Mouse (Mus musculus) stomach, embryonic 14.5 days (tissue): ENCODE measurements around the gene Phc2. TPM values are rescaled to one million over a fixed set of nuclear protein-coding genes. Genes with fewer than 3 reads are reported as not detected.

Experiments used
- ATAC-seq: fragments of 200-750 bp; cut with Nextera tagmentation; 2 replicates; pipeline ENCODE4 v1.8.0; 2017; ENCODE audit warnings: low read depth, moderate TSS enrichment; ENCODE audit not compliant: insufficient number of reproducible peaks, insufficient read depth, low FRiP score
- H3K27ac ChIP-seq: fragments of 300-500 bp; sonication (generic); 2 replicates; pipeline ENCODE4 v1.5.1; 2014; ENCODE audit warnings: mild to moderate bottlenecking, low read length, moderate library complexity, mixed read lengths
- H3K27me3 ChIP-seq: fragments of 300-500 bp; sonication (generic); 2 replicates; pipeline ENCODE4 v1.6.1; 2014; ENCODE audit warnings: low read length, control low read depth, mixed read lengths; ENCODE audit not compliant: control insufficient read depth, insufficient read depth
- H3K36me3 ChIP-seq: fragments of 300-500 bp; sonication (generic); 2 replicates; pipeline ENCODE4 v1.6.1; 2014; ENCODE audit warnings: mild to moderate bottlenecking, control low read depth, low read length, moderate library complexity, mixed read lengths; ENCODE audit not compliant: control insufficient read depth, insufficient read depth
- H3K4me1 ChIP-seq: fragments of 300-500 bp; sonication (generic); 2 replicates; pipeline ENCODE4 v1.6.1; 2014; ENCODE audit warnings: low read length, control low read depth, mixed read lengths; ENCODE audit not compliant: control insufficient read depth, insufficient read depth
- H3K4me2 ChIP-seq: fragments of 300-500 bp; sonication (generic); replicated peaks from 2 replicates; pipeline ENCODE4 v1.6.1; 2014; ENCODE audit warnings: low read depth, low read length, control low read depth
- H3K4me3 ChIP-seq: fragments of 300-500 bp; sonication (generic); 2 replicates; pipeline ENCODE4 v1.5.1; 2014; ENCODE audit warnings: low read depth, low read length, control low read depth
- H3K9ac ChIP-seq: fragments of 300-500 bp; sonication (generic); replicated peaks from 2 replicates; pipeline ENCODE4 v1.6.1; 2014; ENCODE audit warnings: low read depth, mild to moderate bottlenecking, control low read depth, low read length, moderate library complexity, mixed read lengths
- H3K9me3 ChIP-seq: fragments of 300-500 bp; sonication (generic); 2 replicates; pipeline ENCODE4 v1.6.1; 2016; ENCODE audit warnings: low read depth, low read length, control low read depth; ENCODE audit not compliant: control insufficient read depth
- WGBS: fragments of 180-500 bp; shearing (Covaris S2); extraction: QIAGEN DNeasy Blood & Tissue Kit; methylation state at CpG from one replicate; pipeline ENCODE4 v1.1.7; 2014; 5-methylcytosine and 5-hydroxymethylcytosine counted together
- polyA plus RNA-seq: library from polyadenylated mRNA; unstranded; fragments of >200 nt; fragmentation: Nextera tagmentation; extraction: Ambion mirVana; gene quantifications from 2 replicates; pipeline ENCODE4 v1.2.1, GENCODE M21; 2014

The Phc2 gene
- polyA plus RNA-seq, 1 experiment from 2014 or later: 22.9 TPM

GRCm38 (mm10) chr4:128742379-128742970 is 88.0 kb downstream of the Phc2 start:
- Histone ChIP-seq H3K27ac (no peak overlapping the region), H3K36me3 (peaks cover 37% of the 10 kb centered on the region), H3K4me2 (no peak overlapping the region), H3K4me1 (peaks cover 16% of the 10 kb centered on the region), H3K27me3 (no peaks in the 10 kb centered on the region), H3K9ac (no peak overlapping the region; the same call in 1 of the 2 replicates), H3K4me3 (no peak overlapping the region), H3K9me3 (no peaks in the 10 kb centered on the region)
- WGBS: 61% methylated on average over 10 of the region's 10 CpGs
- no peak for ATAC-seq

GRCm38 (mm10) chr4:128743031-128743626 is 88.6 kb downstream of the Phc2 start:
- H3K9ac ChIP-seq: no peak overlapping the region
- ATAC-seq: no peak
- WGBS: 76% methylated on average over 12 of the region's 12 CpGs
- no peaks in the 10 kb centered on the region for H3K27me3 ChIP-seq
- no peak overlapping the region for H3K27ac ChIP-seq
- H3K9me3 ChIP-seq: no peaks in the 10 kb centered on the region
- H3K4me3 ChIP-seq: no peak overlapping the region
- H3K4me2 ChIP-seq: no peak overlapping the region
- H3K36me3 ChIP-seq: peaks cover 44% of the 10 kb centered on the region
- H3K4me1 ChIP-seq: peaks cover 11% of the 10 kb centered on the region

- Histone ChIP-seq H3K27ac (no peak overlapping the region), H3K4me2 (no peak overlapping the region), H3K9me3 (no peaks in the 10 kb centered on the region), H3K4me3 (no peak overlapping the region), H3K4me1 (peaks cover 10% of the 10 kb centered on the region), H3K36me3 (peaks cover 64% of the 10 kb centered on the region), H3K27me3 (no peaks in the 10 kb centered on the region), H3K9ac (no peak overlapping the region)
- 89% methylated on average over 8 of the region's 8 CpGs for WGBS
- ATAC-seq: no peak
Measured at GRCm38 (mm10) chr4:128745160-128745559, 90.7 kb downstream of the Phc2 start.

GRCm38 (mm10) chr4:128747614-128748270 is 93.2 kb downstream of the Phc2 start:
- H3K27me3 ChIP-seq: no peaks in the 10 kb centered on the region
- 82% methylated on average over 22 of the region's 22 CpGs for WGBS
- H3K36me3 ChIP-seq: peaks cover 88% of the 10 kb centered on the region
- no peaks in the 10 kb centered on the region for H3K9me3 ChIP-seq
- no peak overlapping the region for H3K9ac ChIP-seq
- no peak overlapping the region for H3K27ac ChIP-seq
- H3K4me1 ChIP-seq: no peaks in the 10 kb centered on the region
- ATAC-seq: no peak
- H3K4me2 ChIP-seq: no peak overlapping the region
- no peak overlapping the region for H3K4me3 ChIP-seq

GRCm38 (mm10) chr4:128748309-128748708 is 93.8 kb downstream of the Phc2 start:
- no peak for ATAC-seq
- Histone ChIP-seq H3K27ac (no peak overlapping the region), H3K9me3 (no peaks in the 10 kb centered on the region), H3K4me3 (no peak overlapping the region), H3K4me2 (no peak overlapping the region), H3K4me1 (no peaks in the 10 kb centered on the region), H3K36me3 (peaks cover 88% of the 10 kb centered on the region), H3K9ac (no peak overlapping the region), H3K27me3 (no peaks in the 10 kb centered on the region)
- 90% methylated on average over 7 of the region's 7 CpGs for WGBS

GRCm38 (mm10) chr4:128751006-128751405 is 96.5 kb downstream of the Phc2 start:
- no peak overlapping the region for H3K4me3 ChIP-seq
- peaks cover 65% of the 10 kb centered on the region for H3K36me3 ChIP-seq
- no peak overlapping the region for H3K27ac ChIP-seq
- no peaks in the 10 kb centered on the region for H3K27me3 ChIP-seq
- ATAC-seq: no peak
- no peak overlapping the region for H3K9ac ChIP-seq
- WGBS: 59% methylated on average over 5 of the region's 5 CpGs
- H3K4me1 ChIP-seq: no peaks in the 10 kb centered on the region
- H3K4me2 ChIP-seq: no peak overlapping the region
- H3K9me3 ChIP-seq: no peaks in the 10 kb centered on the region

- H3K27ac ChIP-seq: no peak overlapping the region
- H3K27me3 ChIP-seq: no peaks in the 10 kb centered on the region
- H3K4me2 ChIP-seq: no peak overlapping the region
- H3K9me3 ChIP-seq: no peaks in the 10 kb centered on the region
- 86% methylated on average over 13 of the region's 13 CpGs for WGBS
- no peak overlapping the region for H3K4me3 ChIP-seq
- H3K4me1 ChIP-seq: no peaks in the 10 kb centered on the region
- ATAC-seq: no peak
- peaks cover 54% of the 10 kb centered on the region for H3K36me3 ChIP-seq
- H3K9ac ChIP-seq: no peak overlapping the region
Measured at GRCm38 (mm10) chr4:128752031-128752757, 97.7 kb downstream of the Phc2 start.

- 95% methylated on average over 7 of the region's 7 CpGs for WGBS
- peaks cover 40% of the 10 kb centered on the region for H3K36me3 ChIP-seq
- no peaks in the 10 kb centered on the region for H3K27me3 ChIP-seq
Measured at GRCm38 (mm10) chr4:128753571-128753970, 99.1 kb downstream of the Phc2 start.

More at GRCm38 (mm10) chr4:128753571-128753970, 99.1 kb downstream of the Phc2 start:
- no peak overlapping the region for H3K9ac ChIP-seq
- H3K4me3 ChIP-seq: no peak overlapping the region
- no peak overlapping the region for H3K27ac ChIP-seq
- no peak for ATAC-seq
- no peak overlapping the region for H3K4me2 ChIP-seq
- H3K9me3 ChIP-seq: no peaks in the 10 kb centered on the region
- H3K4me1 ChIP-seq: no peaks in the 10 kb centered on the region
